Mouse (Mus musculus) lung, postnatal 4 days (tissue): ENCODE measurements around the gene Meaf6.

Experiments
- DNase-seq, 2 experiments: peaks; one replicate each; pipeline ENCODE4 v3.0.0; 2021

The Meaf6 gene

GRCm38 (mm10) chr4:125144627-125145026, 59.7 kb downstream of the Meaf6 start:
- DNase-seq, result no peak

DNA sequence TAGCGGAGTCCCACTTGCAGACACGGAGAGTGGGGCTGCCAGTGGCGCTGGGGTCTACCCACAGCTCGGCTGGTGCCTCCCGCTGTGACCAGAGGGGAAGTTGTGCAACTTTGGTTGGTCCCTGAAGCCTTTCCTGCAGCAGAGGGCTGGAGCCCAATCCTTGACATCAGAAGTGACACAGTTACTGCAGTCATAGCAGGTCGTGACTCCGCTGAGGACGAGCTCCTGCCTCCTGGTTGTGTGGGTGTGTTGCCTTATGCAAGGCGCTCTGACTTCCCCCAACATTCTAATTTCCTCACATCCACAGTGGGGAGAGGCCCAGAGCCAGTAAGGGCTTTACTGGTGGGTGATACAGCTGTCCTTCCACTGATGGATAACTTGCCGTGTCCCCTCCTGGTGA, 60.3 kb downstream of the Meaf6 start:
- DNase-seq, result peak; percentile 58 to 66

GRCm38 (mm10) chr4:125147970-125148369, 63.0 kb downstream of the Meaf6 start:
- DNase-seq, result no peak

GRCm38 (mm10) chr4:125149460-125149859, 64.5 kb downstream of the Meaf6 start:
- DNase-seq, result no peak

DNA sequence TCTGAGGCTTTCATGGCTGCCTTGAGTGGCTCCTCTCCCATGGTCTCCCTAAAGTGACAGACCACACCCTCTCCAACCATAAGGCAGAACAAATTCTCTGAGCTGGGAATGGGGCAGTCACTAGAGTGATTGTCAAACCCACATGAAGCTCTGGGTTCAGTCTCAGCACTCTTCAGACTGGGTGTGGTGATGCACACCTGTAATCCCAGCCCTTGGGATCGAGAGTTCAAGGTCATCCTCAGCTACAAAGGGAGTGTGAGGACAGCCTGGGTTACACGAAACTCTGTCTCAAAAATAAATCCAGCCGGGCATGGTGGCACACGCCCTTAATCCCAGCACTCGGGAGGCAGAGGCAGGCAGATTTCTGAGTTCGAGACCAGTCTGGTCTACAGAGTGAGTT, 67.5 kb downstream of the Meaf6 start:
- DNase-seq, result no peak

- no peak for DNase-seq
Observed at GRCm38 (mm10) chr4:125153659-125154241, 68.8 kb downstream of the Meaf6 start.

GRCm38 (mm10) chr4:125155646-125156045, 70.7 kb downstream of the Meaf6 start:
- no peak for DNase-seq

DNA sequence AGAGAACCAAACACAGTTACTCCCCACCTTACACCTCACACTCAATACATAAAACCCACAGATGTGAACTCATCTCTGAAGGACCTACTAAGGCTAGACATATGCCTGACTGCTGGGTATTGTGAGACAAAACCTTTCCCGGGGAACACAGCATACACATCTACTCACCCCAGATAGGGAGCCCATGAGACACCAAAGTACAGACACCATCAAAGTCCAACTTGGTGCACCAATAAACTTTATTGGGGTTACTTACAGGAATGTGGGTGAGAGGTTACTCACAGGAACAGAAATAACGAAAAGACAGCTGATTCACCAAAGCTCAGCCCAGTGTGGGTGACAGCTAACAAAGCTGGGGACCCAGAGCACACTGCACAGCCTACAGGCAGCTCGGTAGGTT, 72.4 kb downstream of the Meaf6 start:
- DNase-seq, result no peak

DNA sequence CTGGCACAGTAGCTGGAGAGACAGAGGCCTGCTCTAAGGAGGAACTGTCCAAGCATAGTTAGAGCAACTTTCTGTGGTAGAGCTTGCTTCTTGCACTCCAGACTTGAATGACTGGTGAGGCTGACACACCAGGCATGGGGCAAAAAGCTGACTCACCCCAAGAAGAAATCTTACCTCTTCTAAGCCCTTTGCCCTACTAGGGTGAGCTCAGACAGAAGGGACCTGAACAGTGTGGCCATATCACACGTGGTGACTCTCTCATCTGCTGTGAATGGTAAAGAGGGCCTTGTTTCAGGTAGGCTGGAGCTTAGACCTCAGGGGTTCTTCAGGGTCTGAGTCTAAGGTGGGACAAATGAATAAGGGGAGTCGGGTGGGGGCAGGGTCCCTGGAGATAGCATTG, 73.1 kb downstream of the Meaf6 start:
- DNase-seq, result no peak

DNA sequence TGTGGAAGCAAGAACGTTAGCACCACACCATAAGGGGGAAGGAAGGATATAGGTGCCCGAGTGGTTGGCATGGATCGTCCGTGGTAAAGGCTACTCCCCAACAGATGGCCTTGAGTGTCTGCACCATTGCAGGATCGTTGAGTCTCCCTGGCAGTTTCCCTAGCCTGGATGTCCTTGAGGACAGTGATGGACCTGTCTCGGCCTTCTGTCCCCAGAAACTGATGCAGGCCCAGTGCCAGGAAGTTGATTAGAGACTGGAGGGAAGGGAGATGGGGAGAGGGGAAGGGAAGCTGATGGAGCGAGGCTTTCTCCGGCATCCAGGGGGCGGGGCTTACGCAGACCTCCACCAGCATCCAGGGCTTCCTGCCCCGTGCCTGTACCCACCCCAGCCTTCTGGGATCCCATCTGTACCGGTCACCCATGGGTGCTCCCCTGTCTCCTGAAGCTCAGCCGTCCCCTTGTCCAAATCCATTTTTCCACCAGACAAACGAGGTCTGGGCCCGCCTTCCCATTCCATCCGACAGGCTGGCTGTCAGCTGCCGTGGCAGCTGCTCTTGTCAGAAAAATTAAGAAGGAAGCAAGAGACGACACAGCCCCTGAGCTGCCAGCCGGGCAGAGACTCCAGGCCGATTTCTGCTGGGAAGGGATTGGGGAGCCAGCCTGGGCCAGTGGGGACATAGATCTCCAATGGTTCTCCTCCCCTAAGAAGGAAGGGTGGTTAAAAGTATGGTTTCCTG, 73.8 kb downstream of the Meaf6 start:
- DNase-seq, result no peak

DNA sequence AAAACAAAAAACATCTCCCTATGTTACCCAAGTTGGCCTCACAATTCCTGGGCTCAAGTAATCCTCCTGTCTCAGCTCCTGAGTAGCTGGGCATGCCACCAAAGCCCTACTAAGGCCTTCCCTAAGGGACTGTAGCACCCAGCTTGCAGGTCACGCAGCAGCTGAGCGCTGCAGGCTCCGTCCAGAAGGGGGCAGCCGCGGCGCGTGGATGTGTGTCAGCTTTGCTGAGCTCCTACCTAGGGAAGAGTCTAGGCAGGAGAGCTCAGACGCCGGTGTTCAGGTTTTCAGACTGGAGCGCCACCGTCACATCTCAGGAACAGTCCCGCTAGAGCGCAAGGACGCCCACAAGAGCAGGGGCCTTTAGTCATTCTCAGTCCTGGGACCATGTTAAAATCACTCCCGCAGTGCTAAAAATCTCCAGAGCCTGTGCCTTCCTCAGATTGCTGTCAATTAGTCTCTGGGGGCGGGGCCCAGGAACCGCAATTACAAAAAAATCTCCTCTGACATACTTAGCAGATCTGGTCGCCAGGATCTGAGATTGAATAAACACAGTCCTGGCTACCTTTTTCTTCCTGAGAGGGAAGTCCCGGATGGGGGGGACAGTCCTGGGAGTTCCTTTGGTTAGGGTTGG, 75.5 kb downstream of the Meaf6 start:
- DNase-seq, result peak; percentile 81 to 88

DNA sequence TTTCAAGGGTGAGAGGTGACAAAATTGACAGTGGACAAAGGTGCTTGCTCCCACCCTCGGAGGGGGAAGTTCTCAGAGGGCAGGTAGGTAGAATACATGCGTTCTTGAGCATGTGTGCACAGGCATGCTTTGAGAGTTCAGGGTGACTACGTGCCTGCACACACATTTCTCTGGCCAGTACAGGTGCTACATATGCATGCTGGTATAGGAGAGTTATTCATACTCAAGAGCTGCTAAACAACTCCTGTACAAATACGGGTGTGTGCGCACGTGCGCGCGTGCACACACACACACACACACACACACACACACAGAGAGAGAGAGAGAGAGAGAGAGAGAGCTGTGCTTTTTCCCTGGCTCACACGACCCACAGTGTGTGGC, 76.0 kb downstream of the Meaf6 start:
- no peak for DNase-seq

DNA sequence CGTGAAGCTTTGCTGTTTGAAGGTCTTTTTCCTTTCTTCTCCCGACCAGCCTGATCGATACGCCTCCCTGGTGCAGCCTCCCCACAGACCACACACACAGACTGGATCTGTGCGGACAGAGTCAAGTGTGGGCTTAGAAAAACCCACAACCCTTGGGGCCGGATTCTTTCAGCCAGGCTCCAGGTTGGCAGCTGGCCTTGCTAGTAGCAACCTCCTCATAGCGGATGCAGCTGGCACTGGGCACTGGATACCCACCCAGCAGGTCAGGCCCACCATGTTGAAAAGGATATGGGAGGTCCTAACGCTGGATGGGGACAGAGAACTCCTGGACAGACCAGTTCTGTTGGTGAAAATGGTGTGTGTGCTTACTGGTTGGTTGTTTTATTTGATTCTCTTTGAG, 76.5 kb downstream of the Meaf6 start:
- no peak for DNase-seq

- DNase-seq, result no peak
Observed at GRCm38 (mm10) chr4:125162701-125163100, 77.8 kb downstream of the Meaf6 start.
